Mouse (Mus musculus) kidney, adult 2 months (tissue): Measurements from ENCODE around the gene Acvr1. TPM values are rescaled to one million over a fixed set of nuclear protein-coding genes. Genes with fewer than 3 reads are reported as not detected.

ENCODE experiments used
- DNase-seq: peaks from one replicate; pipeline ENCODE4 v3.0.0; 2021
- H3K27ac ChIP-seq: fragments of 200-500 bp; 2 replicates; pipeline ENCODE4 v1.5.1; 2012; ENCODE audit warnings: low read depth, low read length, control low read depth, inconsistent platforms; ENCODE audit not compliant: insufficient read depth
- H3K27me3 ChIP-seq: fragments of 200-500 bp; replicated peaks from 2 replicates; pipeline ENCODE4 v1.6.1; 2012; ENCODE audit warnings: mild to moderate bottlenecking, moderate library complexity, low read length, inconsistent platforms; ENCODE audit not compliant: control insufficient read depth, insufficient read depth
- H3K36me3 ChIP-seq: fragments of 200-500 bp; 2 replicates; pipeline ENCODE4 v1.6.1; 2012; ENCODE audit warnings: mild to moderate bottlenecking, moderate library complexity, low read length, inconsistent platforms; ENCODE audit not compliant: control insufficient read depth, insufficient read depth
- H3K4me1 ChIP-seq: fragments of 200-500 bp; 2 replicates; pipeline ENCODE4 v1.6.1; 2011; ENCODE audit warnings: low read length; ENCODE audit not compliant: control insufficient read depth, insufficient read depth
- H3K4me3 ChIP-seq: fragments of 200-500 bp; 2 replicates; pipeline ENCODE4 v1.5.1; 2011; ENCODE audit warnings: mild to moderate bottlenecking, low read depth, low read length, control low read depth; ENCODE audit not compliant: insufficient read depth
- CTCF ChIP-seq: fragments of 200-500 bp; conservative IDR thresholded peaks from 2 replicates; pipeline ENCODE4 v1.5.1; 2011; ENCODE audit warnings: low read depth, mild to moderate bottlenecking, control low read depth, low read length, moderate library complexity, mixed read lengths; ENCODE audit not compliant: insufficient read depth, insufficient read length
- POLR2A ChIP-seq: fragments of 200-500 bp; IDR thresholded peaks from one replicate; pipeline ENCODE4 v1.6.1; 2011; ENCODE audit warnings: low read depth, low read length, control low read depth
- WGBS: fragments of 180-500 bp; shearing (Covaris S2); methylation state at CpG from one replicate; pipeline ENCODE4 v1.1.7; 2018; 5-methylcytosine and 5-hydroxymethylcytosine counted together
- polyA plus RNA-seq: library from polyadenylated mRNA; depleted of rRNA; stranded (reverse); fragments of >200 nt; gene quantifications from 2 replicates; pipeline ENCODE4 v1.2.3, GENCODE M21; 2012; rRNA removed

Acvr1 gene
- polyA plus RNA-seq = 5.6 and 6.3 TPM in 2 replicates

- Histone ChIP-seq H3K27ac (peak within 1 kb of the TSS; percentile 79), H3K4me1 (peaks cover 21% of the 10 kb centered on the region), H3K36me3 (no peaks in the 10 kb centered on the region), H3K27me3 (no peaks in the 10 kb centered on the region), H3K4me3 (peak within 1 kb of the TSS; percentile 90)
- TF ChIP-seq POLR2A (peak; percentile 22), CTCF (no peak)
- 2% methylated on average over 70 of the region's 80 CpGs for WGBS
- DNase-seq = peak; percentile 95
Measured at GRCm38 (mm10) chr2:58567066-58567810, at the start of gene Acvr1, which contains the start of gene Upp2. Gene Acvr1, minus strand, starts transcription at chr2:58567157. Gene Upp2, plus strand, starts transcription at chr2:58567298.

- Histone ChIP-seq H3K27ac (no peak overlapping the region), H3K36me3 (no peaks in the 10 kb centered on the region), H3K4me1 (no peaks in the 10 kb centered on the region), H3K27me3 (no peaks in the 10 kb centered on the region), H3K4me3 (no peak overlapping the region)
- 92% methylated on average over 5 of the region's 5 CpGs for WGBS
- TF ChIP-seq POLR2A = no peak
- no peak for TF ChIP-seq CTCF
- DNase-seq = no peak
Measured at GRCm38 (mm10) chr2:58615766-58616165, 48.8 kb upstream of the Acvr1 start.

GRCm38 (mm10) chr2:58614851-58615250, 47.9 kb upstream of the Acvr1 start:
- Histone ChIP-seq H3K4me1 (no peaks in the 10 kb centered on the region), H3K27me3 (no peaks in the 10 kb centered on the region), H3K27ac (no peak overlapping the region), H3K4me3 (no peak overlapping the region), H3K36me3 (no peaks in the 10 kb centered on the region)
- TF ChIP-seq POLR2A (no peak), CTCF (peak; percentile 35; the same call in 1 of the 2 replicates)
- no peak for DNase-seq
- 95% methylated on average over 8 of the region's 8 CpGs for WGBS

- no peak overlapping the region for H3K4me3 ChIP-seq
- H3K27me3 ChIP-seq = no peaks in the 10 kb centered on the region
- H3K27ac ChIP-seq = no peak overlapping the region
- DNase-seq = no peak
- TF ChIP-seq CTCF (no peak), POLR2A (no peak)
- no peaks in the 10 kb centered on the region for H3K4me1 ChIP-seq
- WGBS = 91% methylated on average over 3 of the region's 3 CpGs
- H3K36me3 ChIP-seq = no peaks in the 10 kb centered on the region
Measured at GRCm38 (mm10) chr2:58613720-58614119, 46.8 kb upstream of the Acvr1 start.

- no peaks in the 10 kb centered on the region for H3K4me1 ChIP-seq
- H3K36me3 ChIP-seq = no peaks in the 10 kb centered on the region
- H3K27ac ChIP-seq = no peak overlapping the region
- no peak for DNase-seq
- 93% methylated on average over 3 of the region's 3 CpGs for WGBS
- TF ChIP-seq CTCF (no peak), POLR2A (no peak)
- H3K27me3 ChIP-seq = no peaks in the 10 kb centered on the region
- H3K4me3 ChIP-seq = no peak overlapping the region
Measured at GRCm38 (mm10) chr2:58604791-58605190, 37.8 kb upstream of the Acvr1 start.

- Histone ChIP-seq H3K27ac (no peak overlapping the region), H3K4me3 (no peak overlapping the region), H3K36me3 (no peaks in the 10 kb centered on the region), H3K4me1 (no peaks in the 10 kb centered on the region), H3K27me3 (no peaks in the 10 kb centered on the region)
- WGBS = 73% methylated on average over 3 of the region's 3 CpGs
- no peak for DNase-seq
- TF ChIP-seq CTCF (no peak), POLR2A (no peak)
Measured at GRCm38 (mm10) chr2:58603379-58603778, 36.4 kb upstream of the Acvr1 start.

GRCm38 (mm10) chr2:58601382-58601781, 34.4 kb upstream of the Acvr1 start:
- Histone ChIP-seq H3K27ac (no peak overlapping the region), H3K4me3 (no peak overlapping the region), H3K27me3 (no peaks in the 10 kb centered on the region), H3K36me3 (no peaks in the 10 kb centered on the region), H3K4me1 (no peaks in the 10 kb centered on the region)
- DNase-seq = no peak
- 50% methylated on average over 4 of the region's 4 CpGs for WGBS
- no peak for TF ChIP-seq CTCF
- TF ChIP-seq POLR2A = no peak
